Mouse (Mus musculus): ENCODE data around the gene Ctla4.

DNA sequence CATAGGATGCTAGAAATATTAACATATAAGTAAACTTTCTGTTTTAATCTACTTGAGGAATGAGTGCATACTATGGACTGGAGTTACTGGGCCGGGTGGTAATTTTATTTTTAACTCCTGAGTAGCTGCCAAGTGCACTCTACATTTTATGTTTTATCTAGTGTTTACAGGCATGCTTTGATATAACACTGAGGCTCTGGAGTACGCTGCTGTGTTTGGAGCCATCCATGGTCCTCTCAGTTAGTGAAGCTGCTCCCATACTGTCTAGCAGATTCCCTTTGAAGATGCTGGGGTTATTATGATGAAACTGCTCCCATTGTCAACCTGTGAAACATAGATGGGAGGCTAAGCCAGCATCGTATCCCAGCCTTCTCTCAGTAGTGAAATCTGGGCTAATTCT, 27.6 kb upstream of the Ctla4 start:
- TF ChIP-seq CTCF (IDR thresholded peaks at IDR 0.05 in 2 of 3, conservative IDR thresholded peaks at IDR 0.05 in 1 of 3; ENCODE audit: control insufficient read depth in 1 of 3, insufficient read depth in 1 of 3, low read depth in 2 of 3, low read length in 3 of 3, poor library complexity in 1 of 3, severe bottlenecking in 1 of 3) (no peak), TCF12 (IDR thresholded peaks at IDR 0.05; ENCODE audit: low read depth, low read length) (no peak)
